Mouse (Mus musculus) liver, embryonic 12.5 days (tissue): Measurements from ENCODE around the gene Syngr4. TPM values are rescaled to one million over a fixed set of nuclear protein-coding genes. Genes with fewer than 3 reads are reported as not detected.
"Not testable (repeated sequence)": the region's sequence is repeated elsewhere in the genome, so short reads cannot be mapped to it uniquely, and the experiment has no call there.

Experiments
- ATAC-seq: fragments of 200-750 bp; cut with Nextera tagmentation; 2 replicates; pipeline ENCODE4 v1.8.0; 2017; ENCODE audit warnings: moderate number of reproducible peaks, mild to moderate bottlenecking, moderate library complexity
- H3K27ac ChIP-seq: fragments of 300-500 bp; sonication (generic); 2 replicates; pipeline ENCODE4 v1.5.1; 2016; ENCODE audit warnings: mild to moderate bottlenecking
- H3K27me3 ChIP-seq: fragments of 300-500 bp; sonication (generic); replicated peaks from 2 replicates; pipeline ENCODE4 v1.6.1; 2016; ENCODE audit warnings: mild to moderate bottlenecking, moderate library complexity
- H3K36me3 ChIP-seq: fragments of 300-500 bp; sonication (generic); 2 replicates; pipeline ENCODE4 v1.6.1; 2016; ENCODE audit warnings: mild to moderate bottlenecking, moderate library complexity
- H3K4me1 ChIP-seq: fragments of 300-500 bp; sonication (generic); 2 replicates; pipeline ENCODE4 v1.6.1; 2016
- H3K4me2 ChIP-seq: fragments of 300-500 bp; sonication (generic); 2 replicates; pipeline ENCODE4 v1.6.1; 2016; ENCODE audit warnings: mild to moderate bottlenecking, moderate library complexity
- H3K4me3 ChIP-seq: fragments of 300-500 bp; sonication (generic); 2 replicates; pipeline ENCODE4 v1.5.1; 2016; ENCODE audit warnings: mild to moderate bottlenecking, moderate library complexity
- H3K9ac ChIP-seq: fragments of 300-500 bp; sonication (generic); 2 replicates; pipeline ENCODE4 v1.6.1; 2016; ENCODE audit warnings: mild to moderate bottlenecking, moderate library complexity
- H3K9me3 ChIP-seq: fragments of 300-500 bp; sonication (generic); replicated peaks from 2 replicates; pipeline ENCODE4 v1.6.1; 2016; ENCODE audit warnings: mild to moderate bottlenecking, moderate library complexity
- WGBS: fragments of 180-500 bp; shearing (Covaris S2); methylation state at CpG from one replicate; pipeline ENCODE4 v1.1.7; 2016; ENCODE audit not compliant: insufficient replicate concordance; 5-methylcytosine and 5-hydroxymethylcytosine counted together
- polyA plus RNA-seq: library from polyadenylated mRNA; unstranded; fragments of >200 nt; fragmentation: Nextera tagmentation; extraction: Ambion mirVana; gene quantifications from 2 replicates; pipeline ENCODE4 v1.2.1, GENCODE M21; 2016

Syngr4 gene
- 0.68 and 0.94 TPM in 2 replicates for polyA plus RNA-seq

- under 1% methylated on average over 40 of the region's 40 CpGs for WGBS
- Histone ChIP-seq H3K4me3 (peak within 1 kb of the TSS; percentile 63), H3K27me3 (peaks cover 25% of the 10 kb centered on the region), H3K9ac (peak within 1 kb of the TSS; percentile 75), H3K4me1 (peaks cover 35% of the 10 kb centered on the region), H3K9me3 (no peaks in the 10 kb centered on the region), H3K36me3 (no peaks in the 10 kb centered on the region), H3K27ac (peak within 1 kb of the TSS; percentile 79), H3K4me2 (peak within 1 kb of the TSS; percentile 93)
- peak; percentile 81 for ATAC-seq
Measured at GRCm38 (mm10) chr7:45896517-45897257, at the start of gene Syngr4, which contains the start of gene Tmem143. Gene Syngr4, minus strand, starts transcription at chr7:45896714. Gene Tmem143, plus strand, starts transcription at chr7:45896941.

GRCm38 (mm10) chr7:45943280-45943679, 46.8 kb upstream of the Syngr4 start:
- H3K4me2 ChIP-seq, H3K36me3 ChIP-seq, H3K4me1 ChIP-seq, H3K27ac ChIP-seq, H3K9ac ChIP-seq, ATAC-seq, H3K4me3 ChIP-seq, H3K9me3 ChIP-seq, H3K27me3 ChIP-seq: not testable (repeated sequence)
- 47% methylated on average over 1 of the region's 1 CpGs for WGBS

DNA sequence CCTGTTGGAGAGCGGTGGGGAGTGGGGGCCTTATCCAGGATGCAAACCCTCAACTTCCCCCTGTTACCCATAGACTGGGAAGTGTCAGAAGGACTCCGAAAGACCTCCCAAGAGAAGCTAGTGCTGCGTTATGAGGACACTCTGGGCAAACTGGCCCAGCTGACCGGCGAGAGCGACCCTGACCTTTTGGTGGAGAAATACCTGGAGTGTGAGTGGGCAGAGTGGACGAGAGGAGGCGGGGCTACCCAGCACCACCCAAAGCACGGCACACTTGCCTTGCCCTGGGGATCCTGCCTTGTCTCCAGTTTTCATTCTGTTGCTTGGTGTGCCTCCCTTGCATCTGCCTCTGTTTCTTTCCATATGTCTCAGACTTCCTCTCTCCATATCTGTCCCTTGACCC, 45.5 kb upstream of the Syngr4 start:
- Histone ChIP-seq H3K4me3 (no peak overlapping the region), H3K4me2 (no peak overlapping the region), H3K27ac (no peak overlapping the region), H3K27me3 (no peaks in the 10 kb centered on the region), H3K9me3 (no peaks in the 10 kb centered on the region), H3K9ac (no peak overlapping the region), H3K4me1 (no peaks in the 10 kb centered on the region), H3K36me3 (no peaks in the 10 kb centered on the region)
- ATAC-seq = no peak
- WGBS = 54% methylated on average over 9 of the region's 9 CpGs

DNA sequence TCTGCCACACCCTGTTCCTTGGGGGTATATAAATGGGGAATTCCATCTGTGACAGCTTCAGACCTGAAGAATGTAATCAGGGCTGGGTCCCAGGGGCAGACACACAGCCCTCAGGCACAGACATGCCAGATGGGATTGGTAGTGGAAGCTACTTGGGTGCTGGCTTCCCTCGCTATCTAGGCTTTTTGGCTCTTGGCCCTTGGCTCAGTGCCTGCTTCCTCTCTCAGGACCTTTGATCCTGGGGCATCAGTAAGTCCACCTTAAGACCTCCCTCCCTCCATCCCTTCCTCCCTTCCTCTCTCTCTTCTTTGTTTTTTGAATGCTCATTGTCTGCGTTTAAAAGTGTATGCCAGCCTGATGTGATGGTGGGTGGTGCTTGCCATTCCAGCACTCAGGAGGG, 43.3 kb upstream of the Syngr4 start:
- Histone ChIP-seq H3K4me3 (no peak overlapping the region), H3K4me1 (no peaks in the 10 kb centered on the region; the same call in 1 of the 2 replicates), H3K36me3 (no peaks in the 10 kb centered on the region), H3K9me3 (no peaks in the 10 kb centered on the region), H3K9ac (no peak overlapping the region), H3K27ac (no peak overlapping the region), H3K4me2 (no peak overlapping the region), H3K27me3 (0 out of 2 replicates have a peak, but pooled peaks cover 5% of the 10 kb centered on the region)
- WGBS = 45% methylated on average over 2 of the region's 2 CpGs
- no peak for ATAC-seq

- Histone ChIP-seq H3K9ac (no peak overlapping the region), H3K4me1 (no peaks in the 10 kb centered on the region; the same call in 1 of the 2 replicates), H3K27me3 (0 out of 2 replicates have a peak, but pooled peaks cover 5% of the 10 kb centered on the region), H3K4me2 (no peak overlapping the region), H3K27ac (no peak overlapping the region), H3K4me3 (no peak overlapping the region), H3K36me3 (no peaks in the 10 kb centered on the region), H3K9me3 (peaks cover 7% of the 10 kb centered on the region; the same call in 1 of the 2 replicates)
- 17% methylated on average over 7 of the region's 7 CpGs for WGBS
- ATAC-seq = no peak
Measured at GRCm38 (mm10) chr7:45935114-45935513, 38.6 kb upstream of the Syngr4 start.

DNA sequence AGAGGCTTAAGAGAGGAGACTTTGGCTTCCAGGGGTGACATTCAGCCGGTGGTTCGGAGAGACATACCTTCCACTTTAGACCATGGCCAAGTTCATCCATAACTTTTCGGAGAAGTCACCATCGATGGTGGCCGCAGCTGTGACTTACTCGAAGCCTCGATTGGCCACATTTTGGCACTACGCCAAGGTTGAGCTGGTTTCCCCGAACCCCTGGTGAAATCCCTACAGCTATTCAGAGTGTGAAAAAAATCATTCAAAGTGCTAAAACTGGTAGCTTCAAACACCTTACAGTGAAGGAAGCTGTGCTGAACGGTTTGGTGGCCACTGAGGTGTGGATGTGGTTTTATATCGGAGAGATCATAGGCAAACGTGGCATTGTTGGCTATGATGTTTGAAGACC, 37.3 kb upstream of the Syngr4 start:
- not testable (repeated sequence) for H3K4me3 ChIP-seq, H3K27ac ChIP-seq, H3K36me3 ChIP-seq, H3K9me3 ChIP-seq, H3K4me1 ChIP-seq, ATAC-seq, H3K9ac ChIP-seq, H3K4me2 ChIP-seq, H3K27me3 ChIP-seq
- WGBS = 80% methylated on average over 12 of the region's 12 CpGs

DNA sequence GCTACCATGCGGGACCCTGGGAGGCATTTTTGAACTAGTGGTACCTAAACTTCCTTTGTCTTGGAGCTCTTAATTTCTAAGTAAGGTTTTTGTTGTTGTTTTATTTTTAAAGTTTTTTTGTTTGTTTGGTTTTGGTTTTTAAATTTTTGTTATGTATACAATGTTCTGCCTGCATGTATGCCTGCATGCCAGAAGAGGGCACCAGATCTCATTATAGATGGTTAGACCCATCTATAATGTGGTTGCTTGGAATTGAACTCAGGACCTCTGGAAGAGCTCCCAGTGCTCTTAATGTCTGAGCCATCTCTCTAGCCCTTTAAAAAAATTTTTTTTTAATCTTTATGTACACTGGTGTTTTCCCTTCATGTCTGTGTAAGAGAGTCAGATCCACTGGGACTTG, 33.2 kb upstream of the Syngr4 start:
- H3K36me3 ChIP-seq = no peaks in the 10 kb centered on the region
- H3K27ac ChIP-seq = no peak overlapping the region
- H3K27me3 ChIP-seq = peaks cover 7% of the 10 kb centered on the region; the same call in 1 of the 2 replicates
- no peak for ATAC-seq
- H3K4me1 ChIP-seq = peaks cover 10% of the 10 kb centered on the region
- H3K9me3 ChIP-seq = peaks cover 7% of the 10 kb centered on the region; the same call in 1 of the 2 replicates
- H3K9ac ChIP-seq = no peak overlapping the region
- 90% methylated on average over 1 of the region's 1 CpGs for WGBS
- no peak overlapping the region for H3K4me2 ChIP-seq
- no peak overlapping the region for H3K4me3 ChIP-seq

DNA sequence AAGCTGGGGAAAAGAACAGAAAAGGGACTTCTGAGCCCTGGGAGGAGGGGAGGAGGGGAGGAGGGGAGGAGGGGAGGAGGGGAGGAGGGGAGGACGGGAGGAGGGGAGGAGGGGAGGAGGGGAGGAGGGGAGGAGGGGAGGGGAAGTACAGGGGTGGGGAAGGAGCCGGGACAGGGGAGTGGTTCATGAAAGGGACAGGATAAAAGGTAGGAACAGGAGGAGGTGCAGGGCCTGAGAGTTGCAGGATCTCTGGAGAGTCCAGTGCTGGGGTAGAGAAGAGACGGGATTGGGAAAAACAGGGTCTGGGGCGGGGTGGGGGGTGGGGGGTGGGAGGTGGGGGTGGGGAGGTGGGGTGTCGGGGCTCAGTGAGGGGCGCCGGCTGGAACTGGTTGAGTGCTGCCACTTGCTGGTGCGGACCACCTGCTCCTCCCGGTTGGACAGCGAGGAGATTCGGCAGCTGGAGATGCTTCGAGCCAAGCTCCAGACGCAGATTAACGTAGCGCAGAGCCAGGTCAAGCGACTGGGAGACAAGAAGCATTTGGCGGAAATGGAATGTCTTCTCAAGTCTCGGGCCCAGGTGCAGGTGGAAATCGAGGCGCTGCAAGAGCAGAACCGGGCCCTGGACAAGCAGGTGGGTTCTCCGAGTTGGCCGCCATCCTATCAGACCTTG, 32.2 kb upstream of the Syngr4 start:
- H3K4me1 ChIP-seq = peaks cover 19% of the 10 kb centered on the region
- 31% methylated on average over 19 of the region's 23 CpGs for WGBS
- ATAC-seq = no peak
- no peak overlapping the region for H3K9ac ChIP-seq
- no peak overlapping the region for H3K4me3 ChIP-seq
- peaks cover 7% of the 10 kb centered on the region; the same call in 1 of the 2 replicates for H3K9me3 ChIP-seq
- peaks cover 7% of the 10 kb centered on the region; the same call in 1 of the 2 replicates for H3K27me3 ChIP-seq
- no peak overlapping the region for H3K4me2 ChIP-seq
- H3K27ac ChIP-seq = no peak overlapping the region
- H3K36me3 ChIP-seq = no peaks in the 10 kb centered on the region

DNA sequence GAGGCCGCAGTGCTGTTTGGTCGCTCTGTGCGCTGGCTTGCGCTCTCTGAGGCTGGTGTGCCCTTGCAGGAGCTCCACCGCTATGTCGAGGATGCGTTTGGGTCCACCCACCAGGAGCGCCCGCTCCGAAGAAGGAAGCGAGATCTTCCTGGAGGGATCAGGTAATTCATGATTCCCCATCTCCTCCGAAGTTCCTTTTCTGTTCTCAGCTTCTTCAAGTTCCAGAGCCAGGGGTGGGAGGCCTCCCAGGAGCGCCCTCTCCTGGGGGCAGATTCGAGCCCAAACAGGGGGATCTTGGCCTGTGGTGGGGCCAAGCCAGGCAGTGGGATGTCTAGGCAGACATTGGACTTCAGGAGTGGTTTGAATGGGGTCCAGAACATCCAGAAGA, 27.9 kb upstream of the Syngr4 start:
- Histone ChIP-seq H3K4me1 (peaks cover 62% of the 10 kb centered on the region), H3K9ac (peak overlapping the region; percentile 66), H3K27ac (peak overlapping the region; percentile 90), H3K36me3 (no peaks in the 10 kb centered on the region), H3K9me3 (no peaks in the 10 kb centered on the region), H3K4me2 (peak overlapping the region; percentile 81), H3K27me3 (peaks cover 7% of the 10 kb centered on the region; the same call in 1 of the 2 replicates), H3K4me3 (peak overlapping the region; percentile 54)
- 5% methylated on average over 14 of the region's 14 CpGs for WGBS
- no peak for ATAC-seq

- Histone ChIP-seq H3K9me3 (no peaks in the 10 kb centered on the region), H3K4me1 (peaks cover 62% of the 10 kb centered on the region), H3K4me2 (peak within 1 kb of the TSS; percentile 81), H3K36me3 (peaks cover 4% of the 10 kb centered on the region), H3K9ac (peak within 1 kb of the TSS; percentile 66), H3K27me3 (peaks cover 7% of the 10 kb centered on the region; the same call in 1 of the 2 replicates), H3K27ac (peak within 1 kb of the TSS; percentile 90), H3K4me3 (peak within 1 kb of the TSS; percentile 54)
- 3% methylated on average over 24 of the region's 24 CpGs for WGBS
- peak; percentile 69 for ATAC-seq
Measured at GRCm38 (mm10) chr7:45923762-45924428, 27.4 kb upstream of the Syngr4 start, which contains the start of gene Ccdc114. Gene Ccdc114, plus strand, starts transcription at chr7:45924072.

GRCm38 (mm10) chr7:45922928-45923761, 26.6 kb upstream of the Syngr4 start:
- peak; percentile 83 for ATAC-seq
- Histone ChIP-seq H3K4me2 (peak overlapping the region; percentile 81), H3K9me3 (no peaks in the 10 kb centered on the region), H3K36me3 (peaks cover 5% of the 10 kb centered on the region), H3K4me3 (peak overlapping the region; percentile 54), H3K27me3 (0 out of 2 replicates have a peak, but pooled peaks cover 4% of the 10 kb centered on the region), H3K4me1 (peaks cover 62% of the 10 kb centered on the region), H3K9ac (peak overlapping the region; percentile 53; the same call in 1 of the 2 replicates), H3K27ac (peak overlapping the region; percentile 90)
- WGBS = under 1% methylated on average over 37 of the region's 37 CpGs
